Mouse (Mus musculus) intestine, postnatal 0 days (tissue): ENCODE results near the gene Cdh7. TPM values are rescaled to one million over a fixed set of nuclear protein-coding genes. Genes with fewer than 3 reads are reported as not detected.
"Not testable (repeated sequence)": the region's sequence is repeated elsewhere in the genome, so short reads cannot be mapped to it uniquely, and the experiment has no call there.

Experiments used
- ATAC-seq: fragments of 200-750 bp; cut with Nextera tagmentation; 2 replicates; pipeline ENCODE4 v1.8.0; 2017; ENCODE audit warnings: mild to moderate bottlenecking, moderate TSS enrichment, moderate library complexity
- H3K27ac ChIP-seq: fragments of 300-500 bp; sonication (generic); 2 replicates; pipeline ENCODE4 v1.5.1; 2014; ENCODE audit warnings: mild to moderate bottlenecking, low read depth, low read length, moderate library complexity
- H3K27me3 ChIP-seq: fragments of 300-500 bp; sonication (generic); replicated peaks from 2 replicates; pipeline ENCODE4 v1.6.1; 2014; ENCODE audit warnings: low read length, mixed read lengths; ENCODE audit not compliant: control insufficient read depth, insufficient read depth
- H3K36me3 ChIP-seq: fragments of 300-500 bp; sonication (generic); 2 replicates; pipeline ENCODE4 v1.6.1; 2014; ENCODE audit warnings: mild to moderate bottlenecking, moderate library complexity; ENCODE audit not compliant: control insufficient read depth, insufficient read depth
- H3K4me1 ChIP-seq: fragments of 300-500 bp; sonication (generic); replicated peaks from 2 replicates; pipeline ENCODE4 v1.6.1; 2014; ENCODE audit warnings: antibody characterized with exemption, low read length, mixed read lengths; ENCODE audit not compliant: control insufficient read depth, insufficient read depth
- H3K4me2 ChIP-seq: fragments of 300-500 bp; sonication (generic); replicated peaks from 2 replicates; pipeline ENCODE4 v1.6.1; 2014; ENCODE audit warnings: low read depth, mild to moderate bottlenecking, moderate library complexity
- H3K4me3 ChIP-seq: fragments of 300-500 bp; sonication (generic); 2 replicates; pipeline ENCODE4 v1.5.1; 2014; ENCODE audit warnings: low read depth, low read length
- H3K9ac ChIP-seq: fragments of 300-500 bp; sonication (generic); 2 replicates; pipeline ENCODE4 v1.6.1; 2014; ENCODE audit warnings: mild to moderate bottlenecking, low read depth, low read length
- H3K9me3 ChIP-seq: fragments of 300-500 bp; sonication (generic); 2 replicates; pipeline ENCODE4 v1.6.1; 2016; ENCODE audit warnings: mixed run types; ENCODE audit not compliant: control insufficient read depth
- CTCF ChIP-seq: sonication (generic); IDR thresholded peaks from 2 replicates; pipeline ENCODE4 v1.5.1; 2016; ENCODE audit warnings: low read depth, mild to moderate bottlenecking, control low read depth, antibody characterized with exemption, moderate library complexity
- WGBS: fragments of 180-500 bp; shearing (Covaris S2); extraction: QIAGEN DNeasy Blood & Tissue Kit; methylation state at CpG from one replicate; pipeline ENCODE4 v1.1.7; 2014; 5-methylcytosine and 5-hydroxymethylcytosine counted together
- polyA plus RNA-seq: library from polyadenylated mRNA; unstranded; fragments of >200 nt; fragmentation: Nextera tagmentation; extraction: Ambion mirVana; gene quantifications from 2 replicates; pipeline ENCODE4 v1.2.1, GENCODE M21; 2015

Gene Cdh7
- polyA plus RNA-seq, 1 experiment from 2014 or later, result 0.10 TPM

DNA sequence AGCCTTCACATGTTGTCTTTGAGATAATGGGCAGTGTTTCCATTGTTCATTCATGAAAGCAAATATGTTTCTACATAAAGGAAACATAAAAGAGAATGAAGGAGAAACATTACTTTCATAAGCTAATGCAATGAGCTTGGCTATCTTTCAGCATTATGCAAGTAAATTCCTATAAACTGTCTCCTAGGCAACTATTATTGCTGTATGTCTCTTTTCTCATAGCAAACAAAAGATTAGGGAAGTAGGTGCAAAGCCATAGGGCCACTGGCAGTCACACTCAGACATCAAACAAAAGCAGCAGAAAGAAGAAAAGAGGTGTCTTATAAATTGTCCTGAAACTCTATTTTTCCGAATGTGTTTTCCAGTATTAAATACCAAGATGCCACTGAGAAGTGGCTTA is 136.6 kb downstream of the Cdh7 start:
- no peak overlapping the region for H3K9ac ChIP-seq
- H3K9me3 ChIP-seq, result no peaks in the 10 kb centered on the region
- H3K4me2 ChIP-seq, result no peak overlapping the region
- no peak overlapping the region for H3K27ac ChIP-seq
- H3K27me3 ChIP-seq, result no peaks in the 10 kb centered on the region
- H3K36me3 ChIP-seq, result no peaks in the 10 kb centered on the region
- WGBS, result 76% methylated on average over 1 of the region's 1 CpGs
- no peak overlapping the region for H3K4me3 ChIP-seq
- H3K4me1 ChIP-seq, result no peaks in the 10 kb centered on the region
- TF ChIP-seq CTCF, result no peak
- no peak for ATAC-seq

- 97% methylated on average over 2 of the region's 12 CpGs for WGBS
- not testable (repeated sequence) for H3K4me3 ChIP-seq, H3K36me3 ChIP-seq, ATAC-seq, H3K27ac ChIP-seq, H3K9ac ChIP-seq, H3K27me3 ChIP-seq, H3K4me2 ChIP-seq, H3K9me3 ChIP-seq, H3K4me1 ChIP-seq
Observed at GRCm38 (mm10) chr1:110171459-110171858, 189.2 kb downstream of the Cdh7 start.
